In the genomic region with DNA sequence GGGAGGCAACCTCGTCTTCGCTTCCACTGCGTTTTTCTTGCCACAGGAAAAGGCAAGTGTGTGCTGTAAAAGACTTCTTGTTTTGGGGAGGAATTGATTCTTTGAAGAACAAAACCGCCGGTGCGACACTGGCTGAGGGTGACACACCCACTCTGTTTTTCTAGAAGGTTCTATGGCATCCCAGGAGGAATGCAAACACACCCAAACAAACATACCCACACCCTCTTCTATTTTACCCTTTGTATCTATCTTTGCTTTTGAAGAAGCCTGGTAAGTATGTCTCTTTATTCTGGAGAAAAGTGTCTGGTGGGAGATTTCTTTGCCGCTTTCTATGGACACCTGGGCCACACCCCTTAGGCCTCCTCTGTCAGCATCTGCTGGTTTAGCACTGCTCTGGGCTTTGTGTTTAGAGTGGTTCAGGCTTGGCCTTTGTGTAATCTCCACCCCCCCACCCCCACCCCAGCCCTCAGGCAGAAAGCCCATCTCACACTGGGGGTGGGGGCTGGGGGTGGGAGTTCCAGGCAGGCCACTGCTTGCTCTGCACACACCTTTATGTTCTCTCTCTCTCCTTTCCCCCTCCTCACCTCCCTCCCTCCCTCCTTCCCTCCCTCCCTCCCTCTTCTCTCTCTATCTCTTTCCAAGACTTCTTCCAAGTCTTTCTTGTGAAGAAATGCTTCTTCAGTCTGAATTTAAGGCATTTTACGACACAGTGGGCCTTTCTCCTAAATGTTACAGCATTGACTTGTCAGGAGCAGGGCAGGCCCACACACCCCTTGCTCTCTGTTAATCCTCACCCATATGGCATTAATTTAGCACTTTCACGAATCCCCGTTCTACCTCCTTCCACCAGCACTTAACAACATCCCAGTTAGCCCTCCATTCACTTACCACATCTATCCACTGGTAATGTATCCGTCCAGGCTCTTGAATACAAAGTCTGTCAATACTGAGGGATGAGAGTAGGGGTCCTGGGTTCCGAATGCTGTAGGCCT, we compare ENCODE assay signal across 14 mouse cellular contexts.
DNase-seq lines count a peak whose midpoint lies in the region; ATAC-seq lines count a peak whose summit lies in the region.
"Had no signal": no experiment of that assay in that cellular context is flagged by ENCODE, and none has a peak within 500 bp of the region (broad histone marks: within the 10 kb centered on the region; RNA-seq: fewer than 3 reads in every experiment).

No protein-coding gene starts in this region.

- DNase-seq in forebrain, embryonic 10.5 days (ENCODE audit: extremely low spot score, low spot score): no peak
- DNase-seq in lung, adult 18-20 months: no peak
- peak; percentile 57 for DNase-seq in hindlimb bud, embryonic 11.5 days (ENCODE audit: extremely low spot score, low read depth, low spot score)
- DNase-seq in thymus, postnatal 14 days: no peak
- no peak for DNase-seq in cerebellum, adult 9-10 months
- DNase-seq: cerebellum, postnatal 25 days; gastrocnemius, postnatal 36 days; lung, postnatal 4 days had no signal

- no peak overlapping the region for H3K4me2 ChIP-seq in forebrain, embryonic 15.5 days (replicated peaks)
- no peak overlapping the region for H3K4me2 ChIP-seq in lung, embryonic 15.5 days
- 0 out of 2 replicates have a peak overlapping the region, but pooled peaks have one; percentile 0 for H3K4me2 ChIP-seq in stomach, embryonic 16.5 days (ENCODE audit: low read depth, low read length)
- H3K4me2 ChIP-seq: forebrain, embryonic 13.5 days; liver, embryonic 11.5 days had no signal

- H3K4me1 ChIP-seq in forebrain, embryonic 10.5 days: peaks cover 42% of the 10 kb centered on the region
- H3K4me1 ChIP-seq in forebrain, embryonic 15.5 days: peaks cover 5% of the 10 kb centered on the region; the same call in 1 of the 2 replicates
- H3K4me1 ChIP-seq in lung, embryonic 15.5 days: peaks cover 4% of the 10 kb centered on the region; the same call in 1 of the 2 replicates
- H3K4me1 ChIP-seq in stomach, embryonic 16.5 days (ENCODE audit: control insufficient read depth, insufficient read depth, low read length): peaks cover 38% of the 10 kb centered on the region

- no peak overlapping the region for H3K4me3 ChIP-seq in forebrain, embryonic 10.5 days
- H3K4me3 ChIP-seq in forebrain, embryonic 15.5 days: no peak overlapping the region
- no peak overlapping the region for H3K4me3 ChIP-seq in lung, embryonic 15.5 days
- no peak overlapping the region for H3K4me3 ChIP-seq in stomach, embryonic 16.5 days (replicated peaks; ENCODE audit: low read length)
- H3K4me3 ChIP-seq: forebrain, embryonic 13.5 days had no signal

- H3K36me3 ChIP-seq in forebrain, embryonic 10.5 days (replicated peaks): no peaks in the 10 kb centered on the region
- no peaks in the 10 kb centered on the region for H3K36me3 ChIP-seq in forebrain, embryonic 15.5 days
- no peaks in the 10 kb centered on the region for H3K36me3 ChIP-seq in lung, embryonic 15.5 days
- H3K36me3 ChIP-seq in stomach, embryonic 16.5 days (ENCODE audit: control insufficient read depth, insufficient read depth, low read length): no peaks in the 10 kb centered on the region

- peak overlapping the region; percentile 54; the same call in 1 of the 2 replicates for H3K27ac ChIP-seq in forebrain, embryonic 10.5 days
- no peak overlapping the region for H3K27ac ChIP-seq in forebrain, embryonic 15.5 days (replicated peaks)
- H3K27ac ChIP-seq in lung, embryonic 15.5 days: no peak overlapping the region
- peak overlapping the region; percentile 80 for H3K27ac ChIP-seq in stomach, embryonic 16.5 days (ENCODE audit: low read length)
- H3K27ac ChIP-seq: forebrain, embryonic 13.5 days had no signal

- no peaks in the 10 kb centered on the region for H3K27me3 ChIP-seq in forebrain, embryonic 10.5 days (ENCODE audit: poor library complexity, severe bottlenecking)
- H3K27me3 ChIP-seq in forebrain, embryonic 15.5 days: no peaks in the 10 kb centered on the region
- peaks cover 10% of the 10 kb centered on the region; the same call in 1 of the 2 replicates for H3K27me3 ChIP-seq in lung, embryonic 15.5 days
- no peaks in the 10 kb centered on the region for H3K27me3 ChIP-seq in stomach, embryonic 16.5 days (ENCODE audit: control insufficient read depth, insufficient read depth, low read length)
- H3K27me3 ChIP-seq: forebrain, embryonic 13.5 days had no signal

- ATAC-seq in forebrain, embryonic 15.5 days (replicated peaks): no peak
- ATAC-seq in lung, embryonic 15.5 days (ENCODE audit: borderline replicate concordance, extremely low read depth, low FRiP score, low TSS enrichment): 0 out of 2 replicates have a peak, but pooled peaks have one; percentile 31
- 0 out of 2 replicates have a peak, but pooled peaks have one; percentile 34 for ATAC-seq in stomach, embryonic 16.5 days (ENCODE audit: insufficient read depth, low FRiP score)
- ATAC-seq: forebrain, embryonic 13.5 days; intestine, postnatal 0 days had no signal

- no peak overlapping the region for H3K9ac ChIP-seq in forebrain, embryonic 15.5 days (replicated peaks)
- H3K9ac ChIP-seq in lung, embryonic 15.5 days: no peak overlapping the region
- H3K9ac ChIP-seq in stomach, embryonic 16.5 days (ENCODE audit: low read length): no peak overlapping the region
- H3K9ac ChIP-seq: forebrain, embryonic 13.5 days had no signal

- H3K9me3 ChIP-seq in forebrain, embryonic 10.5 days: no peaks in the 10 kb centered on the region
- no peaks in the 10 kb centered on the region for H3K9me3 ChIP-seq in forebrain, embryonic 15.5 days
- no peaks in the 10 kb centered on the region for H3K9me3 ChIP-seq in lung, embryonic 15.5 days
- no peaks in the 10 kb centered on the region for H3K9me3 ChIP-seq in stomach, embryonic 16.5 days (replicated peaks; ENCODE audit: control insufficient read depth, low read length)
- H3K9me3 ChIP-seq: forebrain, embryonic 13.5 days had no signal

- WGBS in forebrain, embryonic 10.5 days: 72% methylated on average over 12 of the region's 12 CpGs
- 68% methylated on average over 12 of the region's 12 CpGs for WGBS in forebrain, embryonic 15.5 days
- 70% methylated on average over 12 of the region's 12 CpGs for WGBS in lung, embryonic 15.5 days
- WGBS in stomach, embryonic 16.5 days: 59% methylated on average over 12 of the region's 12 CpGs

Comparison
In these comparisons a context has a peak if more than half of its experiments do, and no peak if none do; other contexts are left out.
1. H3K27ac ChIP-seq: peak in forebrain, embryonic 10.5 days (single experiment) and stomach, embryonic 16.5 days (single experiment); none in forebrain, embryonic 15.5 days (single experiment) and lung, embryonic 15.5 days (single experiment).